8 mouse cellular contexts compared by ENCODE assay signal in the genomic region with DNA sequence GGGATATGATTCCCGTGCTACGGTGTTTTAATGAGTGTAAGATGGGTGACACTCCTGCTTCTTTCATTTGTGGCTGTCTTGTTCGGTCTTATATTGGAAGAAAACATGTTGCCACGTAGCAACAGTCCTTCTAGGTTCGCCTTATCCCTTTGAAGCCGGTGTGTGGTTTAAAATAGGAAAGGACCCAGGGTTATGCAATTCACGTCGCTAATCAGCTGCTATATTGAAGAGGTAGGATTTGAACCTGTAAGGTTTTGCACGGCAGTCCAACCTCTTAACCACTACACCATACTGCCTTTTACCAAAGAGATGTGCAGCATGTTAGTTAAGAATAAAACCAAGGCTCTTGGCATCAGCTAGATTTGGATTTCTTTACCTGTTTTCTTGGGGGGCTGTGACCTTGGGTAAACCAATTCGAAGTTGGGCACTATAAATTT. TPM values are rescaled to one million over a fixed set of nuclear protein-coding genes. Genes with fewer than 3 reads are reported as not detected.
DNase-seq lines count a peak whose midpoint lies in the region; ATAC-seq and TF ChIP-seq lines count a peak whose summit lies in the region.

No protein-coding gene starts in this region.

- H3K36me3 ChIP-seq in ES-Bruce4 (ENCODE audit: control insufficient read depth, insufficient read depth, low read length, poor library complexity, severe bottlenecking), result no peaks in the 10 kb centered on the region
- H3K36me3 ChIP-seq in embryonic facial prominence, embryonic 12.5 days, result peaks cover 11% of the 10 kb centered on the region; the same call in 1 of the 2 replicates
- H3K36me3 ChIP-seq in heart, embryonic 16.5 days (ENCODE audit: control insufficient read depth, insufficient read depth), result no peaks in the 10 kb centered on the region
- no peaks in the 10 kb centered on the region for H3K36me3 ChIP-seq in neural tube, embryonic 15.5 days

- no peaks in the 10 kb centered on the region for H3K9me3 ChIP-seq in ES-Bruce4 (replicated peaks; ENCODE audit: control insufficient read depth, insufficient read depth, low read length, poor library complexity, severe bottlenecking)
- no peaks in the 10 kb centered on the region for H3K9me3 ChIP-seq in embryonic facial prominence, embryonic 12.5 days
- H3K9me3 ChIP-seq in heart, embryonic 16.5 days (replicated peaks; ENCODE audit: control insufficient read depth, low read length), result no peaks in the 10 kb centered on the region
- no peaks in the 10 kb centered on the region for H3K9me3 ChIP-seq in neural tube, embryonic 15.5 days (replicated peaks)

- WGBS in embryonic facial prominence, embryonic 12.5 days, result 7% methylated on average over 10 of the region's 10 CpGs
- 7% methylated on average over 10 of the region's 10 CpGs for WGBS in heart, embryonic 16.5 days
- 4% methylated on average over 10 of the region's 10 CpGs for WGBS in lung, adult 2 months
- 7% methylated on average over 10 of the region's 10 CpGs for WGBS in neural tube, embryonic 15.5 days

- no peak for TF ChIP-seq POLR2A in ES-Bruce4 (IDR thresholded peaks at IDR 0.05; ENCODE audit: insufficient read depth, low read length)
- no peak for TF ChIP-seq POLR2A in lung, adult 2 months (IDR thresholded peaks at IDR 0.05; ENCODE audit: borderline replicate concordance, extremely low read depth, low read depth, low read length)

- TF ChIP-seq CTCF in ES-Bruce4 (IDR thresholded peaks at IDR 0.05; ENCODE audit: low read depth, low read length), result no peak
- no peak for TF ChIP-seq CTCF in lung, adult 2 months (IDR thresholded peaks at IDR 0.05; ENCODE audit: insufficient read depth, low read length)

- H3K27ac ChIP-seq in ES-Bruce4 (ENCODE audit: insufficient read depth, low read length), result peak overlapping the region; percentile 41
- peak overlapping the region; percentile 81; the same call in 1 of the 2 replicates for H3K27ac ChIP-seq in embryonic facial prominence, embryonic 12.5 days
- H3K27ac ChIP-seq in heart, embryonic 16.5 days (ENCODE audit: low read length), result peak overlapping the region; percentile 78
- H3K27ac ChIP-seq in neural tube, embryonic 15.5 days (replicated peaks), result peak overlapping the region; percentile 86

- peaks cover 6% of the 10 kb centered on the region for H3K4me1 ChIP-seq in ES-Bruce4 (ENCODE audit: control insufficient read depth, insufficient read depth, low read length)
- peaks cover 10% of the 10 kb centered on the region; the same call in 1 of the 2 replicates for H3K4me1 ChIP-seq in embryonic facial prominence, embryonic 12.5 days
- H3K4me1 ChIP-seq in heart, embryonic 16.5 days (ENCODE audit: control insufficient read depth, insufficient read depth, low read length), result peaks cover 11% of the 10 kb centered on the region
- no peaks in the 10 kb centered on the region; the same call in 1 of the 2 replicates for H3K4me1 ChIP-seq in lung, adult 2 months (ENCODE audit: control insufficient read depth, insufficient read depth, low read length)
- peaks cover 18% of the 10 kb centered on the region for H3K4me1 ChIP-seq in neural tube, embryonic 15.5 days

- peak overlapping the region; percentile 66 for H3K4me2 ChIP-seq in embryonic facial prominence, embryonic 12.5 days (replicated peaks)
- H3K4me2 ChIP-seq in heart, embryonic 16.5 days (ENCODE audit: low read depth, low read length), result peak overlapping the region; percentile 83
- H3K4me2 ChIP-seq in neural tube, embryonic 15.5 days, result peak overlapping the region; percentile 72

- TF ChIP-seq EP300 in ES-Bruce4 (IDR thresholded peaks at IDR 0.05; ENCODE audit: insufficient read depth, low read depth, low read length), result no peak

- peak overlapping the region; percentile 98 for H3K9ac ChIP-seq in ES-Bruce4 (ENCODE audit: low read depth, poor library complexity, severe bottlenecking)
- H3K9ac ChIP-seq in embryonic facial prominence, embryonic 12.5 days, result peak overlapping the region; percentile 91
- H3K9ac ChIP-seq in heart, embryonic 16.5 days (ENCODE audit: low read length), result peak overlapping the region; percentile 95
- H3K9ac ChIP-seq in neural tube, embryonic 15.5 days (replicated peaks), result peak overlapping the region; percentile 84

- DNase-seq in adrenal gland, postnatal 14 days, result peak; percentile 62
- DNase-seq in kidney, postnatal 25 days, result peak; percentile 49 to 72
- peak; percentile 36 for DNase-seq in lung, adult 2 months
- no peak for DNase-seq in ovary, adult 18-20 months (ENCODE audit: low spot score)

- ATAC-seq in embryonic facial prominence, embryonic 12.5 days (ENCODE audit: insufficient number of reproducible peaks, insufficient read depth, low FRiP score, low TSS enrichment), result no peak; the same call in 1 of the 2 replicates
- peak; percentile 43 for ATAC-seq in heart, embryonic 16.5 days (replicated peaks; ENCODE audit: extremely low read depth, insufficient read depth, low FRiP score)
- peak; percentile 66 for ATAC-seq in neural tube, embryonic 15.5 days (ENCODE audit: low FRiP score)

- peak overlapping the region; percentile 89 for H3K4me3 ChIP-seq in ES-Bruce4 (ENCODE audit: low read depth, low read length)
- peak overlapping the region; percentile 94 for H3K4me3 ChIP-seq in embryonic facial prominence, embryonic 12.5 days
- H3K4me3 ChIP-seq in heart, embryonic 16.5 days (ENCODE audit: low read length), result peak overlapping the region; percentile 98
- peak overlapping the region; percentile 80 for H3K4me3 ChIP-seq in lung, adult 2 months (replicated peaks; ENCODE audit: extremely low read depth, low read depth, low read length)
- H3K4me3 ChIP-seq in neural tube, embryonic 15.5 days (replicated peaks), result peak overlapping the region; percentile 97

- no peaks in the 10 kb centered on the region for H3K27me3 ChIP-seq in ES-Bruce4 (ENCODE audit: control insufficient read depth, insufficient read depth, low read length, poor library complexity, severe bottlenecking)
- H3K27me3 ChIP-seq in embryonic facial prominence, embryonic 12.5 days, result no peaks in the 10 kb centered on the region
- H3K27me3 ChIP-seq in heart, embryonic 16.5 days (ENCODE audit: control insufficient read depth, insufficient read depth, low read length), result no peaks in the 10 kb centered on the region
- H3K27me3 ChIP-seq in neural tube, embryonic 15.5 days (replicated peaks), result no peaks in the 10 kb centered on the region

RNA-seq across cellular contexts. Expression of a gene that starts 1.0 kb away (rescaled TPM):
- polyA plus RNA-seq in ES-Bruce4 (2011; ENCODE audit: insufficient read depth, insufficient read length, low read depth, missing spikeins), result 35.6 and 36.0 TPM in 2 replicates
- total RNA-seq in adrenal gland, postnatal 14 days (2021), result 23.3 and 27.2 TPM in 2 replicates
- 41.2 and 42.7 TPM in 2 replicates for polyA plus RNA-seq in embryonic facial prominence, embryonic 12.5 days (2016; fragmentation: Nextera tagmentation; extraction: Ambion mirVana)
- polyA plus RNA-seq in heart, embryonic 16.5 days (2015; fragmentation: Nextera tagmentation; extraction: Ambion mirVana), result 21.4 and 22.1 TPM in 2 replicates
- 12.6 and 14.4 TPM in 2 replicates for polyA plus RNA-seq in lung, adult 2 months (2012; rRNA removed)
- 23.4 and 26.4 TPM in 2 replicates for polyA plus RNA-seq in neural tube, embryonic 15.5 days (2015; fragmentation: Nextera tagmentation; extraction: Ambion mirVana)
